Mouse (Mus musculus) midbrain, embryonic 14.5 days (tissue): ENCODE measurements around the gene Lhfpl5. TPM values are rescaled to one million over a fixed set of nuclear protein-coding genes. Genes with fewer than 3 reads are reported as not detected.

Experiments used
- ATAC-seq: fragments of 200-750 bp; cut with Nextera tagmentation; 2 replicates; pipeline ENCODE4 v1.8.0; 2017; ENCODE audit warnings: moderate number of reproducible peaks, moderate library complexity; ENCODE audit not compliant: low FRiP score, low TSS enrichment
- DNase-seq: peaks from one replicate; pipeline ENCODE4 v3.0.0-alpha.2; 2015
- H3K27ac ChIP-seq: fragments of 300-500 bp; sonication (generic); replicated peaks from 2 replicates; pipeline ENCODE4 v1.5.1; 2014; ENCODE audit warnings: mild to moderate bottlenecking, low read depth, low read length, moderate library complexity
- H3K27me3 ChIP-seq: fragments of 300-500 bp; sonication (generic); 2 replicates; pipeline ENCODE4 v1.6.1; 2014; ENCODE audit warnings: low read length, control low read depth, mixed read lengths; ENCODE audit not compliant: control insufficient read depth, insufficient read depth
- H3K36me3 ChIP-seq: fragments of 300-500 bp; sonication (generic); 2 replicates; pipeline ENCODE4 v1.6.1; 2014; ENCODE audit warnings: low read length, control low read depth; ENCODE audit not compliant: control insufficient read depth, insufficient read depth
- H3K4me1 ChIP-seq: fragments of 300-500 bp; sonication (generic); 2 replicates; pipeline ENCODE4 v1.6.1; 2014; ENCODE audit warnings: mild to moderate bottlenecking, antibody characterized with exemption, low read length, control low read depth; ENCODE audit not compliant: control insufficient read depth, insufficient read depth
- H3K4me2 ChIP-seq: fragments of 300-500 bp; sonication (generic); 2 replicates; pipeline ENCODE4 v1.6.1; 2014; ENCODE audit warnings: mild to moderate bottlenecking, low read length, moderate library complexity
- H3K4me3 ChIP-seq: fragments of 300-500 bp; sonication (generic); replicated peaks from 2 replicates; pipeline ENCODE4 v1.5.1; 2014; ENCODE audit warnings: low read depth, low read length
- H3K9ac ChIP-seq: fragments of 300-500 bp; sonication (generic); replicated peaks from 2 replicates; pipeline ENCODE4 v1.6.1; 2014; ENCODE audit warnings: mild to moderate bottlenecking, low read length, moderate library complexity
- H3K9me3 ChIP-seq: fragments of 300-500 bp; sonication (generic); 2 replicates; pipeline ENCODE4 v1.6.1; 2016; ENCODE audit warnings: low read length, control low read depth, mixed read lengths; ENCODE audit not compliant: control insufficient read depth
- WGBS: fragments of 180-500 bp; shearing (Covaris S2); extraction: QIAGEN DNeasy Blood & Tissue Kit; methylation state at CpG from one replicate; pipeline ENCODE4 v1.1.7; 2014; 5-methylcytosine and 5-hydroxymethylcytosine counted together
- microRNA-seq: library from miRNA; unstranded; fragments of <30 nt; microRNA quantifications from one replicate; pipeline ENCODE4, GENCODE M21; 2016
- polyA plus RNA-seq: library from polyadenylated mRNA; unstranded; fragments of >200 nt; fragmentation: Nextera tagmentation; extraction: Ambion mirVana; gene quantifications from 2 replicates; pipeline ENCODE4 v1.2.1, GENCODE M21; 2014

The Lhfpl5 gene
- polyA plus RNA-seq, 1 experiment from 2014 or later = 7.1 TPM

DNA sequence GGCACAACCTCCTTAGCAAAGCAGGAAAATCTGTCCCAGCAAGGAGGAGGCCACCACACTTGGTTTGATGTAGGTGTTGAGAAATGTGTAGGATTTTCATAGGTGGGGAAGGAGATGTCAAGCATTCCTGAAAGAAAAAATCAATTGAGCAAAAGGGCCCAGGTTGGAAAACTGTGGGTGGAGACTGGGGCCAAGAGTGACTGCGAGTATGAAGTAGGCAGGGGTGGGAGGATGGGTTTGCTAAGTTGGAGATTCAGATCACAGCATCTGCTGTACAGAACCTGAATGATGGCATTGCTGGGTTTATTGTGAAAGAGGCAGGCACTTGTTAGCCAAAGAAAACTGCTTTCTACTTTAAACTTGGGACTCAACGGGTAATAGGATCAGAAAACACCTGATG is 49.4 kb downstream of the Lhfpl5 start:
- Histone ChIP-seq H3K4me2 (no peak overlapping the region), H3K36me3 (peaks cover 5% of the 10 kb centered on the region), H3K4me3 (no peak overlapping the region), H3K27me3 (no peaks in the 10 kb centered on the region), H3K9me3 (no peaks in the 10 kb centered on the region), H3K9ac (no peak overlapping the region), H3K27ac (no peak overlapping the region), H3K4me1 (peaks cover 15% of the 10 kb centered on the region)
- DNase-seq = no peak
- WGBS = 78% methylated on average over 2 of the region's 2 CpGs
- ATAC-seq = no peak

DNA sequence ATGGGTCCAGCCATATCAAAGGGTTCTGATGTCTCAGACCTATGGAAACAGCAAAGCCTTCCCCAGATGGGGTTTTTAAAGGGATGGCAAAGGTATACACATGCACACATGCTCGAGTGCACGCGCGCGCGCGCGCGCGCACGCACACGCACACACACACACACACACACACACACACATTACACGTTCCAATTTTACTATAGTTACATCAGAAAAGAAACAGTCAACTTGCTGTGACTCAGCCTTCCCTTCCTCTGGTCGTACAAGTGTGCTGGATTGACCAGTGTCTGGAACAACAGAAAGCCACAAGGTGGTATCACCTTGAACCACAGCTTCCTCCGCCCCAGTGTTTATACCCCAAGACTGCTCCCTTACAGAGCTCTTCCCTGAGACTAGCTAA is 49.9 kb downstream of the Lhfpl5 start:
- H3K27me3 ChIP-seq = no peaks in the 10 kb centered on the region

DNA sequence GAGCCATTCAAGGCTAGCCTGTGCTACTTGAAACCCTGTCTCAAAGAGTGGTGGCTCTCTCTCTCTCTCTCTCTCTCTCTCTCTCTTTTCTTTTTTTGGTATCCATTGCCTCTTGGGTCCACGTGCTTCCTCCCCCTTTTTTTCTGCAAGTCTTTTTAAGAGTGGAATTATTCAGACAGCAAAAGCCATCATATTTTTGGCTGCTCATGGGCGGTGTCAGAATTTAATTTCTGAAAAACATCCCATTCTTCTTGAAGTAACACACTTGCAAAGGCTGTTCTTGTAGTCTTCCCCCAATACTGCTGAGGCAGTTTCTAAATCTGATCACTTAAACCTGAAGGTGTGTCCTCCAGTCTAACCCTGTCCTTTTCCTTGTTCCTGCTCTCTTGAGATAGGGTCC is 51.5 kb downstream of the Lhfpl5 start:
- no peak overlapping the region for H3K4me3 ChIP-seq
- no peak overlapping the region for H3K9ac ChIP-seq
- H3K4me1 ChIP-seq = no peaks in the 10 kb centered on the region
- ATAC-seq = no peak
- no peak for DNase-seq
- no peak overlapping the region for H3K27ac ChIP-seq
- no peaks in the 10 kb centered on the region for H3K27me3 ChIP-seq
- WGBS = 78% methylated on average over 2 of the region's 2 CpGs
- no peaks in the 10 kb centered on the region for H3K36me3 ChIP-seq
- no peaks in the 10 kb centered on the region for H3K9me3 ChIP-seq
- H3K4me2 ChIP-seq = no peak overlapping the region

More for the DNA sequence above, 49.9 kb downstream of the Lhfpl5 start:
- 97% methylated on average over 15 of the region's 15 CpGs for WGBS
- H3K4me2 ChIP-seq = no peak overlapping the region
- no peak overlapping the region for H3K27ac ChIP-seq
- ATAC-seq (no peak), DNase-seq (no peak)
- peaks cover 10% of the 10 kb centered on the region for H3K4me1 ChIP-seq
- no peaks in the 10 kb centered on the region for H3K9me3 ChIP-seq
- no peaks in the 10 kb centered on the region for H3K36me3 ChIP-seq
- no peak overlapping the region for H3K9ac ChIP-seq
- no peak overlapping the region for H3K4me3 ChIP-seq

DNA sequence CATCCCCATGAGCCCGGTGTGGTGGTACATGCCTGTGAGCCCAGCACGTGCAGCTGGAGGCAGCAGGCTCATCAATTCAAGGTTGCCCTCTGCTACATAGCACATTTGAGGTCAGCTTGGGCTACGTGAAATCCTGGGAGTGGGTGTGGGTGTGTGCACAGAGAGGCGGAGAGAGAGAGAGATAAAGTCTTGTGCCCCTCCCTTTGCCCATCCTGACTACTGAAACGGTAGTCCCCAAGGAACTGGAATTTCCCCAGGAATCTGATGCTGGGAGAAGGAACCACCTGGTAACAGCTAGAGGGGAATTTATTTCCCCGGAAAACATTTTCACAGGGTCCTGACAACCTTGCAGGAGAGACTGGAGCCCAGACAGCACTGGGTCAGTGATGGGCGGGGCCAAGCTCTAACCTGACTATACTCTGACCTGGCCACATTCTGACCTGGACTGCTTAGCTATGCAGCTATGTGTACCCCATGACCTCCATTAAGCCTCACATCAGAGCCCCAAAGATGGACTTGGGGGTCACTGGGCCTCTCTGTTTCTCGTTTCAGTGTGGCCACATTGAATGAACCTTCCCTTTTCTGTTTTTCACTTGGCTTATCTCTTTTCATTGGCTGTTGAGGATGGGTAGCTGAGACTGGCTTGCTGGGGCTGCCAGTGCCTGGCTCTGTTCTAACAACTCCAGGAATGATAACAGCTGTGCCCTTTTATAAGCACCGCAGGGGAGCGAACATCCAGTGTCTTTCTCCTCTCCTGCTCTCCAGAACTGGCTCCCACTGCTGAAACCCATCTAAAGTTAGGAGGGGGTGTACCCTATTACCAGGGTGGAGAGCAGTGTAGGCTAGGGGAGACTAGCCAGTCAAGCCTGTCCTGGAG is 53.0 kb downstream of the Lhfpl5 start:
- Histone ChIP-seq H3K4me2 (no peak overlapping the region), H3K9ac (no peak overlapping the region), H3K27me3 (no peaks in the 10 kb centered on the region), H3K27ac (no peak overlapping the region), H3K4me1 (no peaks in the 10 kb centered on the region), H3K9me3 (no peaks in the 10 kb centered on the region), H3K36me3 (no peaks in the 10 kb centered on the region), H3K4me3 (no peak overlapping the region)
- ATAC-seq = no peak
- 68% methylated on average over 10 of the region's 10 CpGs for WGBS
- DNase-seq = no peak

DNA sequence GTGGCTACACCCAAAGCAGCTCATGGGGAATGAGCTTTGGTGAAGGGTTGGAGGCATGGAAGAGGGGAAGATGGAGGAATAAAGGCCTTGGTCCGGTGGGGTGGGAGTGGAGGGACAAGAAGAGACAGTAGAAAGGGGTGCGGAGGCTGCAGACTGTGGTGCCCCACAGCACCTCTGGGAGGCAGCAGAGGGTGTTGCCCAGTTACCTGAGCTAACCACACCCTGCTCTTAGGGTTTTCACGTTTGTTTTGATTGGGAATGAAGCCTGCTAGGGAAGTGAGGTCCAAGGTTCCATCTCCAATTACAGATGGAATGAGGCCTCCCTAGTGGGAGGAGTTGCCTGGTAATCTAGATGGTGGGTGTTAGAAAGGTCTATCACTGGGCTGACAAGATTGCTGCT is 53.7 kb downstream of the Lhfpl5 start:
- H3K4me3 ChIP-seq = no peak overlapping the region
- ATAC-seq (no peak), DNase-seq (no peak)
- WGBS = 56% methylated on average over 3 of the region's 3 CpGs
- H3K27me3 ChIP-seq = no peaks in the 10 kb centered on the region
- no peak overlapping the region for H3K9ac ChIP-seq
- H3K36me3 ChIP-seq = no peaks in the 10 kb centered on the region
- no peak overlapping the region for H3K27ac ChIP-seq
- no peaks in the 10 kb centered on the region for H3K4me1 ChIP-seq
- H3K9me3 ChIP-seq = no peaks in the 10 kb centered on the region
- no peak overlapping the region for H3K4me2 ChIP-seq

Small RNA genes within 50 kb of the gene (microRNA-seq; reads per million reads assigned to microRNA genes)
- gene Gm25195 = not detected
- gene Mir6969 = not detected

Other genes with a start within 250 kb of the Lhfpl5 start
- gene Rpl10a, start 247.2 kb upstream of the Lhfpl5 start, polyA plus RNA-seq = 401 and 423 TPM in 2 replicates
- gene Tead3, start 224.8 kb upstream of the Lhfpl5 start, polyA plus RNA-seq = 0.78 and 1.7 TPM in 2 replicates
- gene Tulp1, start 210.4 kb upstream of the Lhfpl5 start, polyA plus RNA-seq = 1.4 and 1.5 TPM in 2 replicates
- gene Fkbp5, start 58.1 kb upstream of the Lhfpl5 start, polyA plus RNA-seq = 11.6 and 22.2 TPM in 2 replicates
- not detected in 2 replicates for gene Armc12, start 44.8 kb upstream of the Lhfpl5 start, polyA plus RNA-seq
- gene Clpsl2, start 26.2 kb upstream of the Lhfpl5 start, polyA plus RNA-seq = not detected in 2 replicates
- not detected in 2 replicates for gene Clps, start 14.9 kb upstream of the Lhfpl5 start, polyA plus RNA-seq
- 101 and 125 TPM in 2 replicates for gene Srpk1, start 47.1 kb downstream of the Lhfpl5 start, polyA plus RNA-seq
- 1.4 and 1.8 TPM in 2 replicates for gene Slc26a8, start 114.6 kb downstream of the Lhfpl5 start, polyA plus RNA-seq
- 26.8 and 32.7 TPM in 2 replicates for gene Mapk14, start 115.7 kb downstream of the Lhfpl5 start, polyA plus RNA-seq
- gene AC170998.1, start 150.4 kb downstream of the Lhfpl5 start, polyA plus RNA-seq = 2.1 TPM in 2 replicates
- gene Mapk13, start 193.7 kb downstream of the Lhfpl5 start, polyA plus RNA-seq = 0.19 and 0.61 TPM in 2 replicates
- gene Brpf3, start 225.4 kb downstream of the Lhfpl5 start, polyA plus RNA-seq = 4.7 and 8.2 TPM in 2 replicates